Mouse (Mus musculus) layer of hippocampus, postnatal 36 days (tissue): ENCODE results near the gene Dyx1c1. TPM values are rescaled to one million over a fixed set of nuclear protein-coding genes. Genes with fewer than 3 reads are reported as not detected.
A peak's percentile ranks its signal among the peaks of the same experiment; 100 is the strongest.

Experiments used
- DNase-seq, 2 experiments: peaks; one replicate each; pipeline ENCODE4 v3.0.0; 2022
- total RNA-seq, 2 experiments: library from RNA; stranded (reverse); gene quantifications; 2 replicates each; pipeline ENCODE4 v1.2.3; 2021

The Dyx1c1 gene
- total RNA-seq, 2 experiments from 2014 or later = 2.2 to 2.6 TPM

GRCm38 (mm10) chr9:72974734-72975133, 16.1 kb downstream of the Dyx1c1 start:
- DNase-seq = no peak

GRCm38 (mm10) chr9:72975242-72975641, 16.7 kb downstream of the Dyx1c1 start:
- no peak for DNase-seq

DNA sequence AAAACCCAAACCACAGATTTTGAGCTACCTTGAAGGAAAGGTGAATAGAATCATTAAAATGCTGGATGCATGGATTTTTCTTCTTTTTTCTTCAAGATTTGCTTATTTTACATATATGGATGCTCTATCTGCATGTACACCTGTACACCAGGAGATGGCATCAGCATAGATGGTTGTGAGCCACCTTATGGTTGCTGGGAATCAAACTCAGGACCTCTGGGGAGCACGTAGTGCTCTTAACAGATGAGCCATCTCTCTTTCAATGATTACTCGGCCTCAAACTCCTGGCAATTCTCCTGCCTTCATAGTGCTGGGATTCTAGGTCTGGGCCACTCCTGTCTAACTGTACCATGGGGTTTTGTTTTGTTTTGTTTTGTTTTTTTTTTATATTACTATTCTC, 24.5 kb downstream of the Dyx1c1 start:
- no peak for DNase-seq

GRCm38 (mm10) chr9:72985250-72986220, 26.9 kb downstream of the Dyx1c1 start, which contains the start of the genes Ccpg1os and Ccpg1:
TSS of gene Ccpg1os (minus strand) at chr9:72985382.
TSS of gene Ccpg1 (plus strand) at chr9:72985429.
- peak; percentile 94 to 97 for DNase-seq

DNA sequence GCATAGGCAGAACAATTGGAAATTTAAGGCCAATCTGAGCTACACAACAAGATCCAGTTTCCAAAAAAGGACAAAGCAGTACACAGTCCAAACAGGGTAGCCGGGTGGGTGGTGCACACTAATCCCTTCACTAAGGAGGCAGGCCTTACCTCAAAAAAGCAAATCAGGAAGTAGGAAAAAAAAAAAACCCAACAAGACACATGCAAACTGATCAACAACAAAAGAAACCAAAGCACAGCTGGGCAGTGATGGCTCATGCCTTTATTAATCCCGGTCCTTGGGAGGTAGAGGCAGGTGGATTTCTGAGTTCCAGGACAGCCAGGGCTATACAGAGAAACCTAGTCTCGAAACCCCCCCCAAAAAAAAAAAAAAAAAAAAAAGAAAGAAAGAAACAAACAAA, 29.1 kb downstream of the Dyx1c1 start:
- DNase-seq = no peak

GRCm38 (mm10) chr9:72988706-72989105, 30.1 kb downstream of the Dyx1c1 start:
- DNase-seq = no peak

DNA sequence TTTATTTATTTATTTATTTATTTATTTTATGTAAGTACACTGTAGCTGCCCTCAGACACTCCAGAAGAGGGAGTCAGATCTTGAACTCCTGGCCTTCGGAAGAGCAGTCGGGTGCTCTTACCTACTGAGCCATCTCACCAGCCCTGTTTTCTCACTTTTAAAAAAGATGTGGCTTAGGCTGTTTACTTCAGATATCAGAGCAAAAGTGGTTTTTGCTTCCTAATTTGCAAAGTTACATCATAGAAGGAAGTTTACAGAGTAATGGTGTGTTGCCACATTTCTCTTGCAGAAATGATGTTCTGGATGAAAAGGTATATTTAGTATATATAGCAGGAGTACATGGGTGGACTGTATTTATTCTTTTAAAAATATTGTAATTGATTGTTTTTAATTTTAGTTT, 32.8 kb downstream of the Dyx1c1 start:
- DNase-seq = no peak

DNA sequence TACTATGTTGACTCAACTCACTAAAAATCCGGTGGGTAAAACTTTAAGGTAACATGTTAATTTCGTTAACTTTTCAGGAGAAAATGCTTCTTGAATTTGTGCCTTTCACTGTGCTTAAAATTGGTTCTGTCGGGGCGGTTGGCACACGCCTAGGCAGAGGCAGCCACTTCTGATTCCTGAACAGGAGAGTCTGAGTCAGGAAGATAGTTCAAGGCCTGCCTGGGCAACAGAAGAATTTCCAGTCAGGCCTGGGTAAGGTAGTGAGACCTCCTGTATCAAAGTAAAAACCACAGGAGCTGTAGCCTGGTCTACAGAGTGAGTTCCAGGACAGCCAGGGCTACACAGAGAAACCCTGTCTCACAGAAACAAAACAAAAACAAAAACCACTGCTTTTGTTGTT, 34.0 kb downstream of the Dyx1c1 start:
- DNase-seq = no peak

DNA sequence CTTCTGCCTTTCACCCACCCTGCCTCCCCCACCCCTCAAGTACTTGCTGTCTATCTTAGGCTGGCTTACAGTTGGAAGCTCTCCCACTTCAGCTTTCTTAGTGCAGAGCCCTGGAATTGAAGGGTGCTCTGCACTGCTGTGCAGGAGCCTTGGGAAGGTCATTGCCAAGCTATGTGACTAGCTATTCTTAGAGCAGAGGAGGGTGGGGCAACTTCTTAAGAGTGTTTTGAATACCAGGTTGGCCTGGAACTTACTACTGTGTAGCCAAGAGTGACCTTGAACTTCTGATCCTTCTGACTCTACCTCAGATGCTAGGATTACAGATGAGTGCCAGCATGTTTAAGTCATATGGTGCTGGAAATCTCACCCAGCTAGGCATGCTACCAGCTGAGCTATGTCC, 37.6 kb downstream of the Dyx1c1 start:
- no peak for DNase-seq

GRCm38 (mm10) chr9:72996806-72997205, 38.2 kb downstream of the Dyx1c1 start:
- DNase-seq = no peak

GRCm38 (mm10) chr9:73000487-73000886, 41.9 kb downstream of the Dyx1c1 start:
- no peak for DNase-seq

DNA sequence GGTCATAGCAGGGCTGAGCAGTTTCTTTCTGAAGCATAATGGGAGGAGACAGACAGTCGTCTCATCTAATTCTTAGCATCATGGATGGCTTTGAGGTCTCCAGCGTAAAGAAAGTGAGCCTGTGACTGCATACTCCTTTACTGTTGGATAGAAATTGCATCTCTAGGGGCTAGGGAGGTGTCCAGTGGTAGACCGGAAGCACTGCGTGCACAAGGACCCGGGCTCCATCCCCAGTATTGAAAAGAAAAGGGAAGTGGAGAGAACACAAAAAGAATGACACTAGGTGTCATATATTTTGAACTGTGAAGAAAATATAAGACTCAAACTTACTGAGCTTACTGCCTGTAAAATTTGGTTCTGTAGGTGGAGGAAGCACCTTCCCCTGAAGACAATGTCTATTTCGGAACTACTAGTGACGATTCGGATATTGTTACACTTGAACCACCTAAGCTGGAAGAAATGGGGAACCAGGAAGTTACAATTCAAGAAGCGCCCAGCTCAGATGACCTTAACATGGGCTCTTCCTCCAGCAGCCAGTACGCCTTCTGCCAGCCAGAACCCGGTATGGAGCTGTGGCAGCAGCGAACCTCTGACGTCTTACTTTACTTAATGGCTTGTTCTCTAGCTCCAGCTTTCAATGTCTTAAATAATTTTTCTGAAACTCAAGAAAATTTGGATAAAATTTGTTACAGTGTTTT, 42.9 kb downstream of the Dyx1c1 start:
- no peak for DNase-seq

DNA sequence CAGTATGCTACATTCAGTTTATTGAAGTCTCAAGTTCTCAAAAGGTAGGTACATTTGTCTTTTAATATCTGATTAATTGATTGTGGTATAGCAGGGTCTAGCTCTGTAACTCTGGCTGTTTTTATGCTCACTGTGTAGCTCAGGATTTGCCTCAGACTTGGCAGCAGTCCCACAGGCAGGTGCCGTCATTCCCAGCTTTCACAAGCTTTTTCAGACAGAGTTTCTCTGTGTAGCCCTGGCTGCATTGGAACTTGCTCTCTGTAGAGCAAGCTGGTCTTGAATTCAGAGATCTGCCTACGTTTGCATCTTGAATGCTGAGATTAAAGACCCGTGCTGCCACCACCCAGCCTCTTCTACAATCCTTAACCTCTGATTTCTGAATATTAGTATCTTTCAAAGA, 43.6 kb downstream of the Dyx1c1 start:
- DNase-seq = no peak

DNA sequence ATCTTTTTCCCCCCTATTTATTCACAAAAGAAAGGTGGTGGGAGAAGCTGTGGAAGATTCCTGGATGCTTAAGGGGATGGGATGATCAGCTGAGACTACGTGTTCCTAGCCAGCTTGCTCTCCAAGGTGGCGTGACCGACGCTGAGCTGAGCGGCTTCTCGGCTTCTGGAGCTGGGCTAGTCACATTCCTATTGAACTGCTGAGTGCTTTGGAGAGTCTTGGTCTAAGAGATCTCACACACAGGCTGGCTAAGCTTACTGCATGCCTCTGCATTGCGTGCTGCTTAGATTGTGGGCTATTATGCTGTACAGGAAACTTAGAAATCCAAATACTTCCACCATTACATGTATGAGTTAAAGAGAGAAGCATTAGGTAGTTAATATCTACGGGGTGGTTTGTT, 45.5 kb downstream of the Dyx1c1 start:
- DNase-seq = no peak

GRCm38 (mm10) chr9:73005106-73005505, 46.5 kb downstream of the Dyx1c1 start:
- DNase-seq = no peak

GRCm38 (mm10) chr9:73006175-73006574, 47.6 kb downstream of the Dyx1c1 start:
- no peak for DNase-seq

GRCm38 (mm10) chr9:73008384-73008783, 49.8 kb downstream of the Dyx1c1 start:
- no peak for DNase-seq

- DNase-seq = no peak
These were observed 54.0 kb downstream of the Dyx1c1 start for GRCm38 (mm10) chr9:73012629-73013028.

DNA sequence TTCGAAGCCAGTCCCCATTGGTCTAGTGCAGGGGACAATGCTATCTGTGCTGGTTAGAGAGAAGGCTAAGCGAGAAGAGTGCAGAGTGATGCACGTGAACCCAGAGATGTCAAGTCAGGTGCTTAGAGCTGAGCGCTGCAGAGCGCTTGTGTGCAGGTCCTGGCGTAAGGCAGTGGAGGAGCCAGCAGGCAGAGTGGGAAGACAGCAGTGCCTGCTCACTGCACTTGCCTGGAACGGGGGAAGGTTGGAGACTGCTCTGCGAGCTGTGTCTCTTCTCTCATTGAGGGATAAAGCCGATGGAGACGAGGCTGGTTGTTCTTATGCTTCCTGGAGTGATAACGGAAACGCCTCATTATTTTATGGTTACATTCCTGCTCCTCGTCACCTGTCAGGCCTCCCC, 56.1 kb downstream of the Dyx1c1 start:
- peak; percentile 15 to 38 for DNase-seq

GRCm38 (mm10) chr9:73019841-73020240, 61.3 kb downstream of the Dyx1c1 start:
- DNase-seq = no peak

GRCm38 (mm10) chr9:73020566-73021097, 62.0 kb downstream of the Dyx1c1 start:
- DNase-seq = no peak
